Mouse (Mus musculus): ENCODE measurements around the gene Hist1h2bj.
"Not testable (repeated sequence)": the region's sequence is repeated elsewhere in the genome, so short reads cannot be mapped to it uniquely, and the experiment has no call there.

The Hist1h2bj gene

GRCm38 (mm10) chr13:22051523-22051859, 8.5 kb downstream of the Hist1h2bj start:
- in situ Hi-C loops (cut with MboI; ENCODE audit: unreplicated experiment in 2 of 2): loop anchor here in 1 of 2 experiments (25.0 kb wide), 1 partner anchor 336 kb away; the partner anchor contains the start of genes Vmn1r199 and Vmn1r200

- in situ Hi-C loops (cut with MboI; ENCODE audit: unreplicated experiment in 2 of 2): loop anchor here in 1 of 2 experiments (25.0 kb wide), 1 partner anchor 334 kb away; the partner anchor contains the start of genes Vmn1r199 and Vmn1r200
Observed at GRCm38 (mm10) chr13:22053754-22054153, 10.7 kb downstream of the Hist1h2bj start.

GRCm38 (mm10) chr13:22061422-22061821, 18.4 kb downstream of the Hist1h2bj start:
- in situ Hi-C loops (cut with MboI; ENCODE audit: unreplicated experiment in 2 of 2): loop anchor here in 1 of 2 experiments (25.0 kb wide), 1 partner anchor 326 kb away; the partner anchor contains the start of genes Vmn1r199 and Vmn1r200

- in situ Hi-C loops (cut with MboI; ENCODE audit: unreplicated experiment in 2 of 2): loop anchor here in 1 of 2 experiments (25.0 kb wide), 1 partner anchor 324 kb away; the partner anchor contains the start of genes Vmn1r199 and Vmn1r200
Observed at GRCm38 (mm10) chr13:22063468-22063867, 20.5 kb downstream of the Hist1h2bj start.

- in situ Hi-C loops (cut with MboI; ENCODE audit: unreplicated experiment in 2 of 2): not testable (repeated sequence)
Observed at GRCm38 (mm10) chr13:22084140-22084539, 41.1 kb downstream of the Hist1h2bj start, which contains the start of gene Vmn1r188. Gene Vmn1r188 (plus strand): TSS chr13:22084440.
